Mouse (Mus musculus) left cerebral cortex, adult 11 months (tissue): ENCODE data around the gene Dtd2.
A peak's percentile ranks its signal among the peaks of the same experiment; 100 is the strongest.

Source experiments
- DNase-seq: peaks from one replicate; pipeline ENCODE4 v3.0.0; 2022; ENCODE audit warnings: low spot score

Gene Dtd2

DNA sequence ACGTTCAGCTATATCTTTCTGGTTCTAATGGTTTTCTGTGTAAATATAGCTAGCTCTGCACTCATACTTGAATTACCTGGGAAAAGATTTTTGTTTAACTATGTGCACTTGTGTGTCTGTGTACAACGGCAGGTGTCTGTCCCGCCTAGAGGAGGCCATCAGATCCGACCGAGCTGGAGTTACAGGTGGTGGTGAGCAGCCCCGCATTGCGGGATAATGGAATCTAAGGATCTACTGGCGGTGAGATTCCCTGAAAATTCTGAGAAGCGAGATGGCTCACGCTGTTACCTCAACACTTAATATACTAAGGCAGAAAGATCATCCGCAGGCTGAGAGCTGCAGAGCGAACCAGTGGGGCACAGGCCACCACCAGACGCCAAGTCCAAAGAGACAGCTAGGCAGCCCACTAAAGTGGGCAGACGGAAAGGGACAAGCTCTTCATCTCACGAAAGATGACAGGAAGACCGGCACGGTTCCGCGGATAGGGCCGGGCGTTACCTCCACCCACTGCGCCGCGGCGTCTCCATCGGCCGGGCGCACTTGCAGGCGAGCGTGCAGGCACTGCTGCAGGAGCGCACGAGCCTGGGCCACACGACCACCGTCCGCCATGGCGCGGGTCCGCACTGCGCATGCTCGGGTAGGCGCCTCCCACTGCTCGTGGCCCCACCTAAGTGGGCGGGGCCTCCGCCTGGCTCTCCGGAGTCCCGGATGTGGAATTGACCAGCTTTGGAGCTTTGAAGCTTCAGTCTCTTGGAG, at the start of gene Dtd2:
Dtd2 (minus strand) TSS at position 625 of the 756 bp plus-strand sequence.
- DNase-seq: peak; percentile 88

DNA sequence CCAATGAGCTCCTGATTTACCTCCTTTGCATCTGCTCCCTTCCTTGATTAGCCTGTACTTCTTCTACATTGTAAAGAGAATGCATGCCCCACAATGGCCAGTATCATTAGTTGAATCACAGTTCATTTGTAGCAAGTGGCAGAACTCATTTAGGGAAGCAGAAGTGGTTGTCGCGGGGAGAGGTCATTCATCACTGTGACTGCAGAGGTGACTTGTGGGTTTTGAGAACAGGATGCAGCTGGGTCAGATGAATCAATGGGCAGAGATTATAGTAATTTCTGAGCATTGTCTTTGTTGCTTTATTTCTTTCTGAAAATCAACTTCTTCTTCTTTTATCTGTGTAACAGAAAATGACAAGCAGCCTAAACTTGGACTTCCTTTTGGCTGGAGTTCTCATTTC, 43.0 kb upstream of the Dtd2 start:
- no peak for DNase-seq

DNA sequence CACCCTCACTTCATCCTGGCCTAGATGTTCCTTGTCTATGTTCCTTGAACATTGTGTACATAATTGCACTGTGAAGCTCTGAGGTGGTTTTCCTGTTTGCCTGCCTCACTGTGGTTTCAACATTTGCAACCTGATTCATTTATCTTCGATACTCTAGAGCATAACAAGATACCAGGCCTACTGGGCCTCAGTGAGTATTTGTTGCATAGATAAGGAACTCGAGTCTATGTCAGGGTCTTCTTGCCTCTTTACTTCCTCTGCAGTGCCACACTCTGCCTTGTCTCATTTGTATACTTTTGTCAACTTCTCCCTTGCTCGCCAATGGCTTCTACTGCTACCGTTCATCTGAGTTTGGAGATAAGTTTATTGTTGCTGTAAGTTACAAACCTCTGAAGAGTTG, 40.1 kb upstream of the Dtd2 start:
- no peak for DNase-seq

- no peak for DNase-seq
Observed at GRCm38 (mm10) chr12:52042818-52043336, 36.6 kb upstream of the Dtd2 start.

GRCm38 (mm10) chr12:52038352-52038751, 32.1 kb upstream of the Dtd2 start:
- DNase-seq: no peak

- DNase-seq: no peak
Observed at GRCm38 (mm10) chr12:52034956-52035355, 28.7 kb upstream of the Dtd2 start.

DNA sequence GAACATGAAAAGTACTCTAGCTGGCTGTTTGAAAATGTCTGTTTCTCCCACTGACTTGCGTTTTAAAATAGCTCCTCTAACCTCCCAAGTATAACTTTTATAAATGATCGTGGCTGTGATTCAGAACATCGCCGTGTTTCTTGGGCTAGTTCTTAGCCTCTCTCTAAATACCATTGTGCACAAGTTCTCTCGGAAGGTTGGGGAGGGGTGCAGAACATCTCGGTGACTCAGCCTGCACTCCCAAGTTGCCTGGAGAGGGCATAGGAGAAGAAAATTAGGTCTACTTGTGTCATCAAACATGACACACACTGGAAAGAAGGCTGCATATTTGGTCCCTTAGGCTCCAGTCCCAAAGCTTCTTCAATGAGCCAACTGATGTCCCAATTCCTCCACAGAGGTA, 26.0 kb upstream of the Dtd2 start:
- no peak for DNase-seq

DNA sequence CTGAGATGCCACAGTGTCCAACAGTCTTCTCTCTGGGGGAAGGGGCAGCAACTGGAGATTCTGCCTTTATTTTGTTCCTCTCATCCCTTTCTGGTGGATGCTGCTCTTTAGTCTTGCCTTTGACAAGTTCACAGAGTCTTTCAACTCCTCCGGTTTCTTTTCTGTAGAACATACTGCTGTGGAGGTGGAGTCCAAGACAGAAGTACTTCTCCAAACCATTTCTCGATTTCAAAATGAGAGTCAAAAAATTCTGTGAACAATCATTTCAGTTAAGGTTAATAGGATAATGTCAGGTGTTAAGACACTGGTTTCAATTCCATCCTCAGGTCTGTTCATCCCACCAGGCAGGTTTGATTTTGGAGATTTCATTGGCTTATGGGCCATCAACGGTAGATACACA, 21.7 kb upstream of the Dtd2 start, which contains the start of gene Gpr33:
Gpr33 (minus strand) TSS at position 101 of the 400 bp plus-strand sequence.
- DNase-seq: no peak

DNA sequence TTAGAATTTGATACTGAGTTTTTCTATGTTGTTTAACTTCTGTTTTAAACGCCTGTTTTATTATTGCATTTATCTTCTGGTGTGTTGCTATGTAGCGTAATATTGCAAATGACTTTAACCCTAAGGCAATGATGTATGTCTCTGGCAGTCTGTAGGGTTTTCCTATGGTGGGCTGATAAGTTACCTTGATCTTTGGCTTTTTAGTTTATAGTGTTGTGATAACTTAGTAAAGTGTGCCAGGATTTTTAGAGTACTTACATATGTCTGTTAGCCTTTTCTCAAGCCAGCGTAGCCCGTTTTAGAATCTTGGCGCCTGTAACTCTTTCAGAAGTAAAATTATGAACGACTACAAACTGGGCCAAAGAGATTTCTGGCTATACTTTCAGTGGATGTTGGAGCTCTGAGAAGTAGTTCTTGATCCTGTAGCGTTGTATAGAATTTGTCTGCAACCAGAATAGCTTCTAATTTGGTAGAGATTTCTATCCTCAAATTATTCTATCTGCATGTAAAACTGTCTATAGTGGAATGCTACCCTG, 8.3 kb upstream of the Dtd2 start:
- DNase-seq: no peak

DNA sequence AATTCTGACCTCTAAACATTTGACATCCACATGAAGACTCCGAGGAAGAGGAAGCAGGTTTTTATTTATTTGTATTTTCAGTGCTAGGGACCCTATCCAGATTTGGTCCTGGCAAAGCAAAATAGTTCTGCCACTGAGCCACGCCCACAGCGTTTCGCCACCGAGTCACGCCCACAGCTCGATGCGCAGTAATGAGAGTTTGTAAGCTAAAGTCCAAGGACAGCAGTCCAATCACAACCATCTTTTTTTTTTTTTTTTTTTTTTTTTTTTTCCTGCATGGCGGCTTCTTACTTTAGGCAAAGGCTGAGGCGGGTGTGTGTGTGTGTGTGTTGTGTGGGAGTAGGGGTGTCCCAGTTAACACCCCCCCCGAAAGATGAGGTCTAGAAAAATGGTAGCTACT, 7.7 kb upstream of the Dtd2 start:
- DNase-seq: no peak

DNA sequence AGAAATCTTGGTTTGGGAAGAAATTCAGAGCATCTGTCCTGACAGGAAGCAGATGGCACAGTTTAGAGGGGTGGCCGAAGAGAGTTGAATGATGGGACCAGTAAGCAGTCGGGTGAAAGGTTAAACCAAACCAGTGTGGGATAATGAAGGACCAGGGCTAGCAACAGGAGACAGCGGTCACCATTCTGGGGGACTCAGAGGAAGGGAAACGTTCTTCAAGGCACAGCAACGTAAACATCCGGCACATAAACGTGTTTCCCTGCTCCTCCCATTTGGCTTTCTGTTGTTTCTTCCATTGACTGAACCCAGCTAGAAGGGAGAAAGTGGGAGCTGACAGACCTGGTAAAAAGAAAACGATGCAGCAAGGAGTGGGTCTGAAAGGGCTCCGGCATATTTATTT, 7.0 kb upstream of the Dtd2 start:
- DNase-seq: no peak

DNA sequence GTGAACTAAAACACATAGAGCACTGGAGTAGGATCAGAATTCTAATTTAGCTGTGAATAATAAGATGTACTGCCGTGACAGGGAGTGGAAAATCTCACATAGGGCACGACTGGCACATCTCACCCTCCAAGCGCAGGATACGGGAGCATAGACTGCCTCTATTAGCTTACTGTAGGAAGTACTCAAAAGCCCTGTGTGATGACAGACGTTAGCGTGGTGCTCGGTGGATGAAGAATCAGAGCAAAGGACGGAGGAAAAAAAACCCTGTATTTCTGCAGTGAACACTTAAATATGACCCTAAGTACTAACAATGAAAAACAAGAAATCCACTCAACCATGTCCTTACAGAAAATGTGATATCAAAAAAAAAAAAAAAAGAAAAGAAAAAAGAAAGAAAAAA, 5.9 kb upstream of the Dtd2 start:
- DNase-seq: no peak

DNA sequence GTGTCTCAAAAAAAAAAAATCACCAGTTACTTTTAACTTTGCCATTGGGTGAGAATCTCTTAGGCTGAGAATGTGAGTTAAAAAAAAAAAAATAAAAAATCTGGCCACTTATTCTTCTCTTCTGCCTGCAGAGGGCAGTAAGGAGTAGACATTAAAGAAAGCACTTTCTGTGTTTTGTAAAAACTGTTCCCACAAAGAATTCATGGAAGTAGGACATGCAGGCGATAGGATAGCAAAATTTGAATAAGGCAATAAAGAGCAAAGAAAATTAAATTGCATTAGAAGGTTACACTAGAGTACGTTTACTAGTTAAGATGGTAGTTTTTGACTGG, 4.3 kb upstream of the Dtd2 start:
- no peak for DNase-seq

- DNase-seq: no peak
Observed at GRCm38 (mm10) chr12:52009928-52010629, 3.8 kb upstream of the Dtd2 start.

DNA sequence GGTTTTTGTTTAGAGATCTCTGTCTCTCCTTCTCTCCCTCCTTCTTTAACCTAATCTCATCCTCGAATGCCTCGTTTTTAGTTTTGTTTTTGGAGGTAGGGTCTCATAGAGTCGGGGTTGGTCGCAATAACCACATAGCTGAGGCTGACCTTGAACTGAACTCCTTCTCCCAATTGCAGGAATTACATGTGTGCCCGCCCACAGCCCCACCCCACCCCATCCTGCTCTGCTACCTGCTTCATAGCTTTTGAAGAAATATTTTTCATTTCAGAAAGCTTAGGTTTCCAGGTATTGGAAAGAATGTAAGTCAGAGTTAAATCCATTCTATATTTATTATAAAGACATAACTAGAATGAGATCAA, 313 bp upstream of the Dtd2 start:
- DNase-seq: no peak

GRCm38 (mm10) chr12:52002746-52003145, 3.6 kb downstream of the Dtd2 start:
- no peak for DNase-seq

GRCm38 (mm10) chr12:52001544-52001943, 4.8 kb downstream of the Dtd2 start:
- peak; percentile 70 for DNase-seq

GRCm38 (mm10) chr12:51998366-51998932, 7.9 kb downstream of the Dtd2 start:
- DNase-seq: no peak

- DNase-seq: no peak
Observed at GRCm38 (mm10) chr12:51995738-51996536, 10.4 kb downstream of the Dtd2 start.

DNA sequence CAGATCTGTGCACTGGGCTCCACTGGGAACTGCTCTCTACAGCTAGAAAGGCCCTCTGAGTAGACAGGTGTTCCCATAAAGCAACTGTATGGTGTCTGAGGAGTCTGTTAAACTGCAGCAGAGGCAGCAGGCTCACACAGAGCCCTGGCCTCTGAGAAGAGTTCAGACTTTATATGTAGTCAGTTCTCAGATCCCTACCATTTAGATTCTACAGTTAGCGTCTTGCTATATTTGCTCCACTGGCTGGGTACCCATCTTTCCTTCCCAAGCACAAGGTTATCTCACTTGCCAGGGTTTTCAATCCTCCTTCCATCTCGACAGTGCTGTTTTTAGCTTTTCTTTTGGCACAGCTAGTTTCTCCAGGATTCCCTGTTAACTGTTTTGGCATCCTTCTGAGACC, 15.7 kb downstream of the Dtd2 start:
- DNase-seq: no peak

GRCm38 (mm10) chr12:51988536-51988935, 17.8 kb downstream of the Dtd2 start:
- DNase-seq: no peak

DNA sequence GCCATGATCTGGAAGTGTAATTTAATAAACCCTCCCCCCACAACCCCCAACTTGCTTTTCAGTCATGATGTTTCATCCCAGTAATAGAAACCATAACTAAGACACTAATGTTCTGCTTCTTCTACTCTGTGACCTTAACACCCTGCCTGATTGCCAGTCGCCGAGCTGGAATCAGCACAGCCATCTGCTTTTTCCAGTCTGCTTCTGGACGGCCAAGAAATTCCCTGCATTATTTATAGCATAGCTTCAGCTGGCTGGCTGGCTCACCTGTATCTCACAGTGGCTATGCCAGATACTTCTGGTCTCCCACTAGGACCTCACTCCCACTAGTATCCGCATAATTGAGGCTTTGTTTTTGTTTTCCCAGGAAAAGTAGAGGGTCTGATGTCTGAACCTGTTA, 20.5 kb downstream of the Dtd2 start:
- no peak for DNase-seq
